Mouse (Mus musculus) sigmoid colon, adult 10 weeks (tissue): ENCODE results near the gene Manf. TPM values are rescaled to one million over a fixed set of nuclear protein-coding genes. Genes with fewer than 3 reads are reported as not detected.

ENCODE experiments used
- polyA plus RNA-seq: library from polyadenylated mRNA; stranded (reverse); fragments of 350-450 nt; fragmentation: Illumina TruSeq; extraction: RNeasy Lipid Tissue Mini Kit (QIAGEN cat#74804); gene quantifications from one replicate; pipeline ENCODE4 v1.2.3, GENCODE M21; 2014; ENCODE audit warnings: low read depth, low replicate concordance

Gene Manf
- polyA plus RNA-seq, result 103 TPM

DNA sequence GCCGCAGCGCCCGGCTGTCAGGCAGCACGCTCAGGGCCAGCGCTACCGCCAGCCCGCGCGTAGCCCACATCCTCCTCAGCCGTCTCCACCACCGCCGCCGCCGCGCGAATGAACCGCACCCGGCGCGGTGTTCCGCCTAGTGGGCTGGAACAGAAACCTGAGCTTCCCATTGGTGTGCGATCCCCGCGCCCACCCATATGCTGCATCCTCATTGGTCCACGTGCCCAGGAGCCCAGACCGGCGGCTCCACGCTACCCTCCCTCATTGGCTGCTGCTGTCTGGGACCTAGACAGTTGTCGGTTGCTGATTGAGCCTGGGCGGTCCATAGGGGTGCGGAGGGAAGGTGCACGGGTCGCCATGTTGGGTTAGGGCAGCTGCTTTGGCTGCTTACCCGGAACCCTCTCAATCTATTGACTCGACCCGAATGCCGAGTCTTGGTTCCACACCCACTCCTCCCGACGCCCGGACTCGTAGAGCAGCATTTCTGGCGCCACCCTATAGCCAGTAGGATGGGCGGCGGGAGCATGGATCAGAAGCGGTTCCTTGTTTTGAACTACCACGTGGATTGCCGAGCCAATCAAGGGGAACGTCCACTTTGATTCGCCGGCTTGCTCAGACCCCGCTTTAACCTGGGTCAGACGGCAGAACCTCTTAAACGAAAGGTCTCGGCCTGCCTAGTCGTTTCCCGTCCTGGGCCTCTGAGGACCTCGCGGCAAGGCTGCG, at the start of gene Manf:
Manf (minus strand) TSS at position 151 of the 723 bp plus-strand sequence.

GRCm38 (mm10) chr9:106886828-106887702, 4.7 kb downstream of the Manf start, which contains the start of gene Rbm15b:
Gene Rbm15b, minus strand, starts transcription at chr9:106887428.

GRCm38 (mm10) chr9:106821618-106822380, 70.0 kb downstream of the Manf start, which contains the start of gene Dcaf1:
Gene Dcaf1, plus strand, starts transcription at chr9:106821874.

DNA sequence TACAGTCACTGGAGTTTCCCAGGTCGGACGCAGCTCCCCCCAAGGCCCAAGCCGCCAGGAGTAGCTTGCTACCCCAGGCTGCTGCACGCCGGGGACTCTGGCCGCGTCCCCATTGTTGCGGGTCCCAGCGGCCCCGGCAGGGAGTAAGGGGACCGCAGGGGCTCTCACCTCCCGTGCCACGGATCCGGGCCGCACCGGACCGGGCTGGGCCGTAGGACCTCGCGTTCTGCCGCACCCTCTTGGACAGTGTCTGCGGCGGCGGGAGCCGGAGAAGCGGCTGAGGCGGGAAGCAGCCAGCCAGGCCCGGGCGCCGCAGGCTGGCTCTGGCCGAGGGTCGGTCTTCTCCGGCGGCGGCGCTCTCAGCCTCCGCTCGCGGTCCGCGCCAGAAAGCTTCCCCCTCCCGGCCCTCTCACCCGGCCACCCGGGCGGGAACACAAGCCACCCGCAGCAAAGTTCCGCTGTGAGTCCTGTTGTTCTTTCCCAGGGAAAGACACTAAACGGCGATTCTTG, 102.9 kb downstream of the Manf start, which contains the start of gene Rad54l2:
Rad54l2 (minus strand) TSS at position 383 of the 510 bp plus-strand sequence.

Other genes starting within 250 kb of the Manf start
- gene Grm2, start 235.9 kb downstream of the Manf start, polyA plus RNA-seq, result not detected
- gene Tex264, start 206.1 kb downstream of the Manf start, polyA plus RNA-seq, result 2.6 TPM
- gene Rad54l2, start 102.8 kb downstream of the Manf start, polyA plus RNA-seq, result 9.3 TPM
- 24.9 TPM for gene Dcaf1, start 70.1 kb downstream of the Manf start, polyA plus RNA-seq
- 13.2 TPM for gene Rbm15b, start 4.6 kb downstream of the Manf start, polyA plus RNA-seq